Mouse (Mus musculus) layer of hippocampus, adult 18-20 months (tissue): Measurements from ENCODE around the gene Dip2a. TPM values are rescaled to one million over a fixed set of nuclear protein-coding genes. Genes with fewer than 3 reads are reported as not detected.

ENCODE experiments used
- DNase-seq, 2 experiments: peaks; one replicate each; pipeline ENCODE4 v3.0.0; 2022; ENCODE audit warnings: low spot score in 2 of 2
- total RNA-seq, 2 experiments: library from RNA; stranded (reverse); gene quantifications; 2 replicates each; pipeline ENCODE4 v1.2.3; 2021

Dip2a gene
- total RNA-seq, 2 experiments from 2014 or later = 56.9 to 59.6 TPM

DNA sequence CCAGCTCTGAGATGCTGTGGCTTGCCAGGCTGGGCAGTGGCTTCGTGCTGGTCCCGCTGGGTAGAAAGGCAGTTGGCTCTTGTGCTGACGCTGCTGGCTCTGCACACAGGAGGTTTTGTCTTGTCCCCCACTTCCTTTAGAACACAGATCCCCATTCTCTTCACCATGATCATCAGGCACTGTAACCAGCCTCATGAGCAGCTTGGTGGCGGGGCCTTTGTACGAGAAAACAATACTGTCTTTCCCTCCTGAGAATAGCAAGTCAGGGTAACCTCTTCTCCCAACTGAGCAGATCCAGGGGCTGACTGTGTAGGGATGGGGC is 96.5 kb downstream of the Dip2a start:
- DNase-seq = no peak

GRCm38 (mm10) chr10:76247960-76248646 is 97.0 kb downstream of the Dip2a start:
- DNase-seq = no peak

DNA sequence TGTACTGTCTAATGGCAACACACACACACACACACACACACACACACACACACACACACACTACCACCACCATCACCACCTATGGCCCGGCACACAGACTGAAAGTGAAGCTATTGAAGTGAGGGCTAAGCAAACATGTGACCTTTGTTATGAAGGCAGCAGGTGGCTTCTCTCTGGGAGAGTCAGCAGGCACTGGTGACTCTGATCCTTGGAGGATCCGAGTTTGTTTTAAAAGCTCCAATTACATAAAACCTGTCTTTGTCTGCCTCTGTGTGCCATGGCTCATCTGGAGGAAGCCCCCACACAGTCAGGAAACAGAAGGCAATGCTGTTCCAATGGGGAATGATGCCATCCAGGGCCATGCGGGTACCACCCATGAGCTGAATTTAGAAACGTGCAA is 98.5 kb downstream of the Dip2a start:
- DNase-seq = peak in 1 of 2 experiments; percentile 42

DNA sequence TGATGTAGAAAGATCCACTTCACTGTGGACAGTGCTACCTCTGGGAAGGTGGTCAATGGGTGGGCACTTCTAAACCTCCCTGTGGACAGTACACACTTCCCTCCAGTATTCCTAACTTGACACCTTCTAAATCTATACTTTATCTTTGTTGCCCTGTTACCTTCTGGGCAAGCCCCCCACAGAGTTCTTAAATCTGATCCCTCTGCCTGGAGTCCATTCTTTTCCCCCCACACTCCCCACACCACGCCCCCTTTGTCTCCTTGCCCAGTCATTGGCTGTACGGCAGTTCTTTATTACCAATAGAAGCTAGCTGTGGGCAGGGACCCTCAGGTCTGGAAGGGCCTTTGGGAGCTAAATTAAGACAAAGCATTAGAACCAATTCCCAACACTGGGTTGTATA is 100.0 kb downstream of the Dip2a start:
- DNase-seq = no peak

- DNase-seq = no peak
Measured at GRCm38 (mm10) chr10:76239401-76239800, 105.7 kb downstream of the Dip2a start.

- peak; percentile 88 to 92 for DNase-seq
Measured at GRCm38 (mm10) chr10:76237341-76238225, 107.5 kb downstream of the Dip2a start, which contains the start of gene Prmt2. TSS of gene Prmt2 (minus strand) at chr10:76237865.

DNA sequence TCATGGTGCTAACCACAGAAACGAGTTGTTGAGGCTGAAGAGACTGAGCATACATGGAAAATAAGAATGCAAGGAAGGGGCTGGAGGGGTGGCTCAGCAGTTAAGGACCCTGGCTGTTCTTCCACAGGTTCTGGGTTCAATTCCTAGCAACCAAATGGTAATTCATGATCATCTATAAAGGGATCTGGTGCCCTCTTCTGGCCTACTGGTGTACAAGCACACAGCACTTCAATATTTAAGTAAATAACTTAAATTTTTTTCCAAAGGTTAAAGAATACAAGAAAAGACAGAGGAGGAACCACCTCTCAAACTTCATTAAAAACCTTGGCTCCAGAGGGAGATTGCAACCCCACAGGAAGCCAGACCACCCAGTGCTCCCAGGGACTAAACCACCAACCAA is 115.5 kb downstream of the Dip2a start:
- no peak for DNase-seq

- no peak for DNase-seq
Measured at GRCm38 (mm10) chr10:76225944-76226343, 119.1 kb downstream of the Dip2a start.

DNA sequence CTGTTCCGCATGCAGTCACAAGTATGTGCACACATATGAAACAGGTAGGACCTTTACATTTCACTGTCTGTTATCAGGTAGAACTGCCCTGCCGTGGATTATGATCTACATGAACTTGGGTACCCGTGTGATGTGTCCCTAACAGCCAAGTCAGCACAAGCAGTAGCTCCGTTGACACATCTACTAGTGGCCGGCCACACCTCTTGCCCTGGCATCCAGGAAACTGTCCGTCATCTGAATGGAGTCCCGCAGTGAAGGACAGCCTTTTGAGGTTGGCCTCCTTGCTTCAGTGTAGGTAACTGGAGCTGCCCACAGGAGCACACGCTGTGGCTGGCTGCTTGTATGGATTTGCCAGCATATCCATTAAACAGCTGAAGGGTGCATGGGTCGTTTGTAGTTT is 126.9 kb downstream of the Dip2a start:
- no peak for DNase-seq

DNA sequence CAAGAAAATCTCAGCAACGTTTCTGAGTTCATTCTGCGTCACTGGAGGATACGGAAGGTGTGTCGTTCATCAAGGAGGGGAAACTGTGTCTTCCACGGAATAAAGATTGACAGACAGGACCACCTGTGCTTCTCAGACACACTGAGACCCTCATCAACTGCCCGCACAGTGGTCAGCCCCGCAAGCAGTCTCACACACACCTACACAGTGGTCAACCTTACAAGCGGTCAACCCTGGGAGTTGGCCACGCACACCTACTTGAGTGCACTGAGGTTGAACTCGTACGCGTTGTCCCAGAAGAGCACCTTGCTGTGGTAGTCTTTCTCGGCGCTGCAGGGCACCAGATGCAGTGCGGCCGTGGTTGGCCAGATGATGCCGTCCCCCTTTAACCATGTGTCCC is 128.0 kb downstream of the Dip2a start:
- no peak for DNase-seq

DNA sequence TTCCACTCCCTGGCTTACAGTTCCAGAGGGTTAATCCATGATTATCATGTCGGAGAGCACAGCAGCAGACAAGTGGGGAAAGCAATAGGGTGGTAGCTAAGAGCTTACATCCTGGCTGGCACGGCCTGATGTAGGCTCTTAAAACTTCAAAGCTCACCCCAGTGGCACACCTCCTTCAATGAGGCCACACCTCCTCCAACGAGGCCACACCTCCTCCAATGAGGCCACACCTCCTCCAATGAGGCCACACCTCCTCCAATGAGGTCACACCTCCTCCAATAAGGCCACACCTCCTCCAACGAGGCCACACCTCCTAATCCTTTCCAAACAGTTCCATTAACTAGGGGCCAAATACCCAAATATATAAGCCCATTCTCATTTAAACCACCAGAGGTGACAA is 130.9 kb downstream of the Dip2a start:
- no peak for DNase-seq

GRCm38 (mm10) chr10:76212121-76212520 is 133.0 kb downstream of the Dip2a start:
- DNase-seq = no peak

DNA sequence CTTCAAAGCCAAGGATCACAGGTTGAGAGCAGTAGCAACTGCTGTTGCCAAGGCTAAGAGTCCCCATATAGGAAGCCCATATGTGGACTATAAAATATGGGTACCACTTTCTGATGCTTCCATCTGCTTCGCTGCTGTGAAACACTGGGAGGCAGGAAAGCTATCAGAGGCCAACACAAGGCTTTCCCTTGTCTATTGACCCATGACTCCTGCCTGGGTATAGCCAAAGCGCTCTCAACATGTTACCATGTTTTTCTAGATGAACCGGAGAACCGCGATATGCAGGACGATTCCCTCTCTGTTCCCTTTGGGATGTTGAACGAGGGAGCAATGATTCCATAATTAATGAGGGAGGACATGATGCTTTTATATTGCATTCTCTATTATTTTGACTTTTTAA is 134.3 kb downstream of the Dip2a start:
- no peak for DNase-seq

Other genes starting within 250 kb of the Dip2a start
- gene Slc5a4b, start 234.3 kb downstream of the Dip2a start, total RNA-seq = not detected
- not detected for gene Slc5a4a, start 197.8 kb downstream of the Dip2a start, total RNA-seq
- gene Prmt2, start 107.4 kb downstream of the Dip2a start, total RNA-seq = 10 to 100 TPM; 77.8 to 83.7 TPM
- 100 to 1,000 TPM; 156 to 157 TPM for gene S100b, start 91.4 kb downstream of the Dip2a start, total RNA-seq
- gene AC141477.1, start 95.2 kb upstream of the Dip2a start, total RNA-seq = not detected
- gene Pcnt, start 97.5 kb upstream of the Dip2a start, total RNA-seq = 10 to 100 TPM; 20.6 to 23.2 TPM
- not detected for gene 2610028H24Rik, start 103.8 kb upstream of the Dip2a start, total RNA-seq
- 10 to 100 TPM; 57.1 to 58.0 TPM for gene Mcm3ap, start 123.6 kb upstream of the Dip2a start, total RNA-seq
- gene Ybey, start 123.8 kb upstream of the Dip2a start, total RNA-seq = 1 to 10 TPM; 4.7 to 4.8 TPM
- gene Lss, start 186.3 kb upstream of the Dip2a start, total RNA-seq = 10 to 100 TPM; 40.5 to 41.6 TPM
- gene Spatc1l, start 217.0 kb upstream of the Dip2a start, total RNA-seq = not detected
- not detected for gene Ftcd, start 230.4 kb upstream of the Dip2a start, total RNA-seq